Mouse (Mus musculus) ES-E14 (cell line): ENCODE measurements around the gene Tbx6.

Experiments used
- HCFC1 ChIP-seq: IDR thresholded peaks from 2 replicates; pipeline ENCODE4 v1.6.1; 2012; ENCODE audit warnings: low read length, inconsistent platforms, borderline replicate concordance; ENCODE audit not compliant: insufficient read depth
- MAFK ChIP-seq: IDR thresholded peaks from 2 replicates; pipeline ENCODE4 v1.6.1; 2014; ENCODE audit warnings: mild to moderate bottlenecking, low read depth, low read length, inconsistent platforms; ENCODE audit not compliant: insufficient read depth

DNA sequence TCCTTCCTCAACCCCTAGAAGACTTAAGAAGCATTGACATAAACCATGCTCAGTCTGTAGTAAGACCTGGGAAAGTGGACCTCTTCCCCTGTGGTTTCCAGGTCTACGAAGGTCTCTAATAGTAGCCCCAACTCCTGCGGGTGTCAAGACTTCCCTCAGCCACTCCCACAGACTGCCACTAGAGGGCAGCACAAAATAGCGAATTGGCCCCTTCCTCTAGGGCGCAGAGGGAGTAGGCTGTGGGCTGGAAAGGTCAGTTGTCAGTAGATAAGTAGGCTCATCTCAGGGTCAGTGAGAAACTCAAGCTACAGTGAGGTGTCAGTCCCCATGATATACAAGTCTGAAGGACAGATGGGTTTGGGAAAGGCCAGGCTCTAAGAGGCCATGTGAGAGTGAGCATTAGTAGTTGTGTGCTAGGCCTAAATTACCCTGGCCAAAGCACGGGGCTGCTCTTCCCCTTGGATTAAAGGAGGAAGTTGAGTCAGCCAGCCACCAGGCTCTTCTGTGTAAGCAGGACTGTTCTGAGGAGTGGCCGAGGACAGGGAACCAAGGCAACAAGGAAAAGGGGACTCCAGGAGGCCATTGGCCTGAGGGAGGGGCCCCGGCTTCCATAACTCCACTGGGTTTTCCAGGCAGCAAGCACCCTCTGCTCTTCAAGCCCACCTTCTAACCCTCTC lies 40.7 kb downstream of the Tbx6 start:
- TF ChIP-seq MAFK: no peak
- no peak for TF ChIP-seq HCFC1
